ENCODE assay signal across 12 mouse cellular contexts in genomic region chrX:158921424-158921823, GRCm38 (mm10).
A peak's percentile ranks its signal among the peaks of the same experiment; 100 is the strongest.
DNase-seq lines count a peak whose midpoint lies in the region; ATAC-seq lines count a peak whose summit lies in the region.
"Had no signal": no experiment of that assay in that cellular context is flagged by ENCODE, and none has a peak within 500 bp of the region (broad histone marks: within the 10 kb centered on the region; RNA-seq: fewer than 3 reads in every experiment).

No protein-coding gene starts in this region.

- WGBS in embryonic facial prominence, embryonic 13.5 days = 40% methylated on average over 5 of the region's 5 CpGs

- no peak overlapping the region for H3K9ac ChIP-seq in embryonic facial prominence, embryonic 13.5 days

- no peak for ATAC-seq in embryonic facial prominence, embryonic 13.5 days (ENCODE audit: insufficient number of reproducible peaks, insufficient read depth, low FRiP score, low TSS enrichment, low read depth)
- ATAC-seq in CD4-positive, CD25-positive, alpha-beta regulatory T cell, adult 4 months = no peak

- H3K9me3 ChIP-seq in embryonic facial prominence, embryonic 13.5 days = no peaks in the 10 kb centered on the region
- H3K9me3 ChIP-seq: forebrain, embryonic 10.5 days; G1E; heart, embryonic 10.5 days; megakaryocyte, embryonic 14.5 days had no signal

- intact Hi-C loops in left cerebral cortex, postnatal 25 days (cut with DNase I) = loop anchor here (2.0 to 10.0 kb wide), 6 partner anchors 84 to 637 kb away; no protein-coding TSS in a partner anchor
- intact Hi-C loops in left cerebral cortex, postnatal 10 days (cut with DNase I) = loop anchor here (2.0 to 10.0 kb wide), 2 partner anchors 967 to 1189 kb away; no protein-coding TSS in a partner anchor

- no peak overlapping the region for H3K27ac ChIP-seq in embryonic facial prominence, embryonic 13.5 days
- H3K27ac ChIP-seq: forebrain, embryonic 10.5 days; heart, embryonic 10.5 days had no signal

- peak overlapping the region; percentile 51 for H3K4me2 ChIP-seq in embryonic facial prominence, embryonic 13.5 days

- H3K4me3 ChIP-seq in embryonic facial prominence, embryonic 13.5 days = peak overlapping the region; percentile 7; the same call in 1 of the 2 replicates
- H3K4me3 ChIP-seq: heart, embryonic 10.5 days; megakaryocyte, embryonic 14.5 days had no signal

- H3K27me3 ChIP-seq in embryonic facial prominence, embryonic 13.5 days = peaks cover 25% of the 10 kb centered on the region

- no peaks in the 10 kb centered on the region; the same call in 1 of the 2 replicates for H3K4me1 ChIP-seq in embryonic facial prominence, embryonic 13.5 days
- H3K4me1 ChIP-seq: heart, embryonic 10.5 days had no signal

- DNase-seq in left cerebral cortex, postnatal 25 days (ENCODE audit: low spot score in 2 of 2) = peak; percentile 3 to 37
- no peak for DNase-seq in left cerebral cortex, postnatal 10 days (ENCODE audit: extremely low spot score in 1 of 2, low spot score in 2 of 2)
- peak; percentile 28 for DNase-seq in MN1 (ENCODE audit: low spot score)
- DNase-seq in brain, adult 2 months (ENCODE audit: low read depth, low spot score) = peak; percentile 85
- no peak for DNase-seq in natural killer cell, adult 2 months (ENCODE audit: low spot score in 2 of 2)
- no peak for DNase-seq in frontal cortex, postnatal 25 days (ENCODE audit: low spot score in 2 of 2)

- H3K36me3 ChIP-seq in embryonic facial prominence, embryonic 13.5 days = no peaks in the 10 kb centered on the region
- H3K36me3 ChIP-seq: forebrain, embryonic 10.5 days; G1E; heart, embryonic 10.5 days had no signal

Comparison
In these comparisons a context has a peak if more than half of its experiments do, and no peak if none do; other contexts are left out.
1. DNase-seq: peak in left cerebral cortex, postnatal 25 days (2 of 2), MN1 (single experiment) and brain, adult 2 months (single experiment); none in left cerebral cortex, postnatal 10 days (0 of 2), natural killer cell, adult 2 months (0 of 2) and frontal cortex, postnatal 25 days (0 of 2).